Mouse (Mus musculus) thymus, postnatal 0 days (tissue): Measurements from ENCODE around the gene Synrg. TPM values are rescaled to one million over a fixed set of nuclear protein-coding genes. Genes with fewer than 3 reads are reported as not detected.

Experiments
- DNase-seq: peaks from one replicate; pipeline ENCODE4 v3.0.0-alpha.2; 2015; ENCODE audit warnings: low spot score
- polyA plus RNA-seq: library from polyadenylated mRNA; unstranded; fragments of >200 nt; fragmentation: Nextera tagmentation; extraction: Ambion mirVana; gene quantifications from 2 replicates; pipeline ENCODE4 v1.2.1, GENCODE M21; 2015

The Synrg gene
- polyA plus RNA-seq, 1 experiment from 2014 or later: 16.7 TPM

DNA sequence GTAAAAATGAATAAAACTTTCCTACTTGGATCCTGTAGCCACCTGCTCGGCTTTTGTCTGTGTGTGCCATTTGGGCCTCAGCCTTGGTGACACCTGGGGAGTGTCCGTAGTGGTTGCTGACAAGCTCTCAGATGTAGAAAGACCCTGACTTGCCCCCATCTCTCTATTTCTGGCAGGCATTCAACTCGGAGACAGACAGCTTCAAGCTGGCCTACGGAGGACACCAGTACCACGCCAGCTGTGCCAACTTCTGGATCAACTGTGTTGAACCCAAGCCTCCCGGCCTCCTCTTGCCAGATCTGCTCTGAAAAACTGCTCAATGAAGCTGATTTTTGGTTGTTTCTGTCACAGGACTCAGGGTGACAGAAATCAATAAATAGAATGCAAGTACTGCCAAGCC, 76.4 kb downstream of the Synrg start:
- DNase-seq: no peak

DNA sequence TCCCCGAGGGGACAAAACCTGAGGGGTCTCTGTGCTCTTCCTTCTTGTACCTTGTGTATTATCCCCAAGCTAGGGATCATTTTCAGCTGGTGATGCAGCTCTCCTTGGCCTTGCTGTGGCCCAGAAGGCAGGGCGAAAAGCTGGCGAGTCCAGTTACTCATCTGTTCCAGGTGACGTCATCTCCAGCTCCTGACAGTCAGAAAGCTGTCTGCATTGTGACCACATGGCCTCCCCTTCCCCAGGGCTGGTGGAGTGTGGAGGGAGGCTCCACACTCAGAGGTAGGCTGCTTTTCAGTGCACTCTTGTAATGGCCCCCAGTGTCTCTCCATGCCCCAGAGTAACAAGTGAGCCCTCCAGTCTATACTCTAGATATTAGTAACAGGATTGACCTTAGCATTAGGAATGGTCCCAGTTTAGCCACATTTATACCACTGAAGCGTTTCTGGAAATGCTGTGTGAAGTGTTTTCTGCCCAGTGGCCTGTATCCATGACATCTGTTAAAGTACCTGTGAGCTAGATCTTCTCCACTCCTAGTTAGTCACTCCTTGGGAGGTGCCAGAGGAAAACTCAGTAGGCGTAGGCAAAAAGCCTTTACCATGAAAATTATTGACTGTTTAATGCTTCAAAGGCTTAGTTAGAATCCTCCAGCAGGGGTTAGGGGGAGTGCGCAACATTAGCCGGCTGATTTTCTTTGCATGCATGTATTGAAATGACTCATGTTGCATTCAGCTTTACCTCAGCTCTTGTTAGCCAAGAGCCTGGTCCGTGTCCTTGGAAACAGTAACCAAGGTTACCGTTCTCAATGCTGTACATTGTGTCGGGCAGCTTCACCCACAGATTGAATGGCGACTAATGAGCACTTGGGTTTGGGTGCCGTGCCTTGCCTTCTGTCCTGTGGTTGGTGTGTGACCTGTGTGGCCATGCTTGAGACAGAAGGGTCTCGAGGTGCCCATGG, 78.9 kb downstream of the Synrg start:
- DNase-seq: no peak

DNA sequence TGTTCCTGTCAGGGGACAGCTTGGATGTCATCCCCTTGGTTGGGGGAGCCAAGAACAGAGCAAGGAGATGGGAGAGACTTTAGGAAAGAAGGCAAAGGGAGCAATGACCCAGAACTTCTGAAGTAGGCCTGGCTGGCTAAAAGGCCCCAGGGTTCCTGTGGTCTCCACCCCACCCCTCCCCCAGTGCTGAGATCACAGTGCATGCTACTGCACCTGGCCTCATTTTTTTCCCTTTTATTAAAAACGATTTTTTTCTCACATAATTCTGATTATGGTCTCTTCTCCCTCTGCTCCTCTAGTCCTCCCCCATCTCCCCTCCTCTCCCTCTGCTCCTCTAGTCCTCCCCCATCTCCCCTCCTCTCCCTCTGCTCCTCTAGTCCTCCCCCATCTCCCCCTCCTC, 80.8 kb downstream of the Synrg start:
- no peak for DNase-seq

DNA sequence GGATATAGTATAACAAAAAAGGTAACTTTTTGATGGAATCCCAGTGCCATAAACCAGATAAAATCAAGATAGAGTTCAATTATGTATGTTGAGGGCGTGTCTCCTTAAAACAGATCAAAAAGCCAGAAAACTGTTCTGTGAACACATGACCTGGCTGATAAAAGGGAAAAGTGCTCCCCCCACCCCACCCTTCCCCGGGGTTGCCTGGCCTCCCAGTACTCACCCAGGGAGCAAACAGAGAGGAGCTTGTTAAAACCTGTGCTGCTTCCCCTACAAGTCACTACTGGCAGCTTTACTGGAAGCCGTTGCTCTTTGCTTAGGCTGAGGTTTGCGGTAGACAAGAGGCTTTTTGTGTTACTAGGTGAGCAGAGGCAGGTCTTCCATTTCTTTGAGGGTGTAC, 83.0 kb downstream of the Synrg start:
- DNase-seq: no peak

DNA sequence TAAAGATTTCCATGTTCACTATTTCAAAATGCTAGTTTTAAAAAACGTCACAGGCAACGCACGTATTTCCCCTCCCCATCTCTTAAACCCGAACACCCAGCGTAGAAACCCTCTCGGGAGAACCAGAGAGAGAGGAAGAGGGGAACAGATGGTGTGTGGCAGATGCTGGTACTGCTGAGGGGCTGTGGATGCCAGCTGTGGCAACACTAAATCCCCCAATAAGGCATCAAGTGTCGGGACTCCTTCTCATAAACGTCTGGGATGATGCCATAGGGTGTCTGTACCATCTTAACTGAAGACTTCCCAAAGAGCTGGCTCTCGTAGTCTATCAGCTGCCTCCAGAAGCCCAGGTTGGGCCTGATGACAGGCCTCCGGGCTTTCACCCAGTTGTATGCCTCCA, 84.2 kb downstream of the Synrg start:
- DNase-seq: no peak

DNA sequence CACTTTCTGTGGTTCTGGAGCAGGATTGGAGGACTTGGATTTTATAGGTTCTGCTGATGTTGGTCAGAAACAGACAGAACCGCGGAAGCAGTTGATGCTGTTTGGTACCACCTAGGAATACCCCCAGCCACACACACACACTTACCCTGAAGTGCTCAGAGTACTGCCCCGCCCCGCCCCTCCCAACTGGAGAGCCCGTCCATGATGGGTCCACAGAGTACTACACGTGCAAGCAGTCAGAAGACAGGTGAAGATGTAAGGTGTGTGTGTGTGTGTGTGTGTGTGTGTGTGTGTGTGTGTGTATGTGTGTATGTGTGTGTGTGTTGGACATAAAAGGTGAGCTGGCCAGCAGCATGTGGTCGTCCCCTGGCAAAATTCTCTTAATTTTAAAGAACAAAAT, 88.8 kb downstream of the Synrg start:
- DNase-seq: no peak

DNA sequence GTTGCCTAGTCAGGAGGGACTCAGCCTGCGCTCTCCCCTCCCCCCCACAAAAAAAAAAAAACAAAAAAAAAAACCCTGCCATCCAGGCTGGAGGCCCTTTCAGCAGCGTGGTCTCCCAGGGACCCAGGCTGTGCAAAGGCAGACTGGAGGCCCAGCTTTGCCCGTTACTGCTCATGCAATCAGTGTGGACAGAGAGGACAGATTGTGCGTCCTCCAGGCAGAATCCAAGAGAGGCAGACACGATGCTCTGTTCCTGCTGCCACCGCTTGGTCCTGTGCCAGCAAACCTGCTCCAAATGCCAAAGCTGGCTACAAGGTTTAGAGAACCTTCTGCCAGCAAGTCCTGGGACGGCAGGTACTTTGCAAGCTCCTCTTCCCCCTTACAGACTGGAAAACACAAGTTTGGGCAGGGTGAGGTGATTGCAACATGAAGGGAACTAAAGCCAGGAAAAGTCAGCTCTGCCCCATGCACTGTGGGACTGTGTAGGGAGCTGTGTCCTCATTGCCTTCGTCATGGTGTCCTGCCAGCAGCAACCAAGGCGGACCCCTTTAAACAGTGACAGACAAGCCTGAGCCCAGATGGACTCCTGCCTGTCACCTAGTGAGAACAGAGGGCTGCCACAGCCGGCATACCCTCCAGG, 89.4 kb downstream of the Synrg start:
- DNase-seq: no peak

DNA sequence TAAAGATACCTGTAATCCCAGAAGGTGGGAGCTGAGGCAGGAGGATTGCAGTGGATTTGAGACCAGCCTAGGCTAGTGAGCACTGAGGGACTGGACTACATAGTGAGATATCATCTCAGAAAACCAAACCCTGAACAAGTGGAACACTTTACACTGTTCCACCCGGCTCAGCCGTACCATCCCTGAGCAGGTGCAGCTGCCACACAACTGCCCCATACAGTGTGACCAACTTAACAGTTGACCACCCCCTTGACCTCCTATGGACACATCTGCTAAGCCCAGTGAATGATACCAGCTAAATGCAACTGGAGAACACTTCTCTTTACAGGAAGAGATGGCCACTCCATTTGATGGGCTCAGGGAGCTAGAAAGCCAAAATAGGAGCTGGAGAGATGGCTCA, 93.2 kb downstream of the Synrg start:
- DNase-seq: no peak

DNA sequence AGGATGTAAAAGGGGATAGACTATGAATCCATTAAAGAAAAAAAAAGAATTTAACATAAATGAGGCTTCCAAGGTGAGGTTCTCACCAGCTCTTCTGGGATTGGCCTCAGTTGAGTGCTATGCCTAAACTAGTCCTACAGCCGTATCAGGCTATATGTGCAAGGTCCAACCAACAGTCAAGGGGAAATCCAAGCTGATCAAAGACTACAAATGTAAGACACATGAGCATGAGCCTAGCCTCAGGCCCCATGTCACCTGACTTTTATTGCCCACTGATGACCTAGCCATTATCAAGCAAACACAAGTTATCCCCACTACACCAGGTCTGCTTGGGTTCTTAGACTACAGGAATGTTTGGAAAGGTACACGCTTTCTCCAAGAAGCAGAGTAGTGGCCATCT, 95.6 kb downstream of the Synrg start:
- no peak for DNase-seq

DNA sequence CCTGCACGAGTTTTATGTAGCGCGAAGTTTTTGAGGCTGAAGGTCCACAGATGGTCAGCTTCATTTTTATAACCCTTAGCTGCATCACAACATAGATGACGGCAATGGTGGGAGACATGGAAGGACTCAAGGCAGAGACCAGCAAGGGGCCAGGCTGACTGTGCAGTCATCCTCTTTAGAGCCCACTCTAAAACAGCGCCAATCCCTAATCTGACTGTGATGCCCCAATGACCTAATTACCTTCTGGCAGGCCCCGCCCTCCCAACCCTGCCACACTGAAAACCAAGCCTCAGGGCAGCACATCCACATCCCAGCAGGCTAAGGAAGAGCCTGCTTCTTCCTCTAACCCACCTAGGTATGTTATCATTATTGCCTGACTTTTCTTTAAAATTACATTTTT, 96.4 kb downstream of the Synrg start:
- DNase-seq: no peak

DNA sequence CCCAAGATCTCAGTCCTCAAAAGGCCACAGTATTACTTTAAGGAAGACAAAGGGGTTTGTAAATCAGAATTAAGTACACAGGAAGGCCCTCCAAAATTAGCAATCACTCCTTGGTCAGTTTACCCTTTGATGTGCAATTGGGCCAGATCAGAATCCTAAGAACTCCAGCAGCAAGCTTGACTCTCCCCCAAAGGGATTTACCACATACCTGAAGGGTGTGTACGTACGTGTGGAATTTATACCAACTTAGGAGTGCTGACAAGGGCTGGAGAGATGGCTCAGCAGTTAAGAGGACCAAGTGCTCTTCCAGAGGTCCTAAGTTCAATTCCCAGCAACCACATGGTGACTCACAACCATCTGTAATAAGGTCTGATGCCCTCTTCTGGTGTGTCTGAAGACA, 97.7 kb downstream of the Synrg start:
- DNase-seq: no peak

DNA sequence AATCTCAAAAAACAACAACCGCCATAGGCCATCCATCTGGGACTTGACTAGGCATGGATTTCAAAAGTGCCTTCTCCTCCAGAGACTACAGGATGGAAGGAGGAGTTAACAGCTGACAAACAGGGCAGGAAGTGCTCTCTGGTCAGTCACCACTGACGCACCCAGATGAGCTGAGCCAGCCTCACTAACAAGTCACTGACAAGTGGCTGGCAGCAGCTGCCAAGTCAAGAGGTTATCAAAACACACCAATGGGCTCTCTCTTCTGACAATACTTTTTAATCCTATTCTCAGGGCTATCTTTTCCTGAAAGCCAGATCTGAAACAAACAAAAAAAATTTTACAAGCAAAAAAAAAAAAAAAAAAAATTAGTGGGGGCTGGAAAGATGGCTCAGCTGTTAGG, 98.6 kb downstream of the Synrg start:
- no peak for DNase-seq

DNA sequence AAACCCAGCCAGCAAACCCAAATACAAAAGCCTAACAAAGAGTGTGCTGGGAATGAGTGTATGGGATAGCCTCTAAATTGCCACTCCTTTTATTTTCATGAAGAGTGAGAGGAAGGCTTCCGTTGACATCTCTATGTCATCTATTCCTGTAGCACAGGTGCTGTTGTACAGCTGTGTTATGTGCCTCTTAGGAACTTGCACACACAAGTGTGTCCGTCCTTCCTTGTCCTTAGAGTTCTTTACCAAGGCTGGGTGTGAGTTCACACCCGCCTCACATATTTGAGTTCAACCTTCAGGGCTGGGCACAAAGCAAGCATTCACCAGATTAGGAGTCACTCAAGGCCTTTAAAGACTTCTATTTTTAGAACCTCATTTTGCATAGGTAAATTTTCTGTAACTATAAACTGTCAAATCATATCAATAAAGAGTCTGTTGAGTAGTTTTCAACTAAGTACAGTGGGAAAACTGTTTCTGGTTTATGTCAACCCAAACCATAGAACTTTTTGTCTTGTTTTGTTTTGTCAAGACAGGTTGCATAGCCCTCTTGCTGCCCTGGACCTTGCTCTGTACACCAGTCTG, 99.5 kb downstream of the Synrg start:
- no peak for DNase-seq

DNA sequence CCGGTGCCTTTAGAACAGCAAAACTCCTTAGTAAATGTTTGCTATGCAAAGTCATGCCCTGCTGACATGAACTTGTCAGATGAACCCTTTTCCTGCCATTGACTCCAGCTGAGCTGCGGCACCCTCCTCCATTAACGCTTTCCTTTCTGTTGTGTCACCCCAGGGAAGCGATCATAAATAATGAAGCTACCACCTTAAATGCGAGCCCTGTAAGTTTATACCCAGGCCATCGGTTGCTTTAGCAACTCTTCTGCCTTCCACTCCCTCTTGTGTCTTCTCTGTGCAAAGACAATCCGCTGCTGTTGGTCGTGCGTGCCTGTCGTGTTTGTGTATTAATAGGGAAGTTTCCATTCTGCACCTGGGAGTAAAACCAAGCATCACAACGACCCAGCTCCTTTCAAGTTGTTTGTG, 101.8 kb downstream of the Synrg start:
- peak; percentile 25 for DNase-seq

DNA sequence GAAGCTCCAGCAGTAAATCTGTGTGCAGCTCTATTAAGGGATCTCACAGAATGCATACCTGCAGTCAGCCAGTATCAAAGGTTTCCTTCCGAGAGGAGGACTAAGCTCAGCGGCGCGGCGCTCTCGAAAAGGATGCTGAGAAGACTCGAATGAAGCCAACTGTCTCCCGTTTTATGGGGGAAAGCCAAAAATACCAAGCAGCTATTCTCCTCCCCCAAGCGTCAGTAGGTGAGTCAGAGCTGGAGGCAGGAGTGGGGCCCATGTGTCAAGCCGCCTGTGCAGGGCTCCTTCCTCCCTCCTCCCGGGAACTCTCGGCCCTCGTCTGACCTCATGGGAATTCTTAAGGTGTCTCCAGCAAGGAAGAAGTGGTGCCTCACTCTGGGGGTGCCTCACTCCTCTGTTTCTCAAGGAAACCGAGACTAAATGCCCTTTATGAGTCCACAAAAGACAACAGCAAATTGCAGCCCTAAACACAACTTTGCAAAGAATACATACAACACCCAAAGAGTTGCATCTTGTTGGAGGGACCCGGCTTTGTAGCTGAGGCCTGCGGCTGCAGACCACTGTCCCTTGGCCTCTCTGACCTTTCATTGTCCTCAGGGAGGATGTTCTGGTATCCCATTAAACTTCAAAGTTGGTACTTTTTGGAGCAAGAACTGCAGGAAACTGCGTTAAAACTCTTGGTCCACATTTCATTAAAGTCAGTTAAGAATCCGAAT, 102.9 kb downstream of the Synrg start:
- peak; percentile 12 for DNase-seq

DNA sequence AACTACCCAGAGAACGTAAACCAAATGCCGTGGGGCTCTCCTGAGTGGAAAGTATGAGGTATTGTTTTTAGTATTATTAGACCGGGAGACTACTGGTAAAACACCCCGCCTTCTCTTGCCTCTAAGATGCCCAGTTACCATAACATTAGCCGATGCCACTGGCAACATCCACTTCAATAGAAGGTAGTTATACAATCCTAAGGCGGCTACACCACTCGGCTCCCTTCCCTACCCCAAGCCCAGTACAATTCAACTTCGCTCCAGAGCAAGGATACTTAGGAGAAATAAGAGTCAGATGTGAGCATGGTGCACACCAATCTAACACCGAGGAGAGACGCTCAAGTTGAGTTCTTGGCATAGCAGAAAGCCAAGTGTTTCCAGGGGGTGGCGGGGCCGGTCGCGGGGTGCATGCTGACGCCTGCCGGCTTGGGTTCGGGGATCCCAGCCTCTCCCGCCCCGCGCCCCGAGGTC, 103.5 kb downstream of the Synrg start:
- DNase-seq: no peak

DNA sequence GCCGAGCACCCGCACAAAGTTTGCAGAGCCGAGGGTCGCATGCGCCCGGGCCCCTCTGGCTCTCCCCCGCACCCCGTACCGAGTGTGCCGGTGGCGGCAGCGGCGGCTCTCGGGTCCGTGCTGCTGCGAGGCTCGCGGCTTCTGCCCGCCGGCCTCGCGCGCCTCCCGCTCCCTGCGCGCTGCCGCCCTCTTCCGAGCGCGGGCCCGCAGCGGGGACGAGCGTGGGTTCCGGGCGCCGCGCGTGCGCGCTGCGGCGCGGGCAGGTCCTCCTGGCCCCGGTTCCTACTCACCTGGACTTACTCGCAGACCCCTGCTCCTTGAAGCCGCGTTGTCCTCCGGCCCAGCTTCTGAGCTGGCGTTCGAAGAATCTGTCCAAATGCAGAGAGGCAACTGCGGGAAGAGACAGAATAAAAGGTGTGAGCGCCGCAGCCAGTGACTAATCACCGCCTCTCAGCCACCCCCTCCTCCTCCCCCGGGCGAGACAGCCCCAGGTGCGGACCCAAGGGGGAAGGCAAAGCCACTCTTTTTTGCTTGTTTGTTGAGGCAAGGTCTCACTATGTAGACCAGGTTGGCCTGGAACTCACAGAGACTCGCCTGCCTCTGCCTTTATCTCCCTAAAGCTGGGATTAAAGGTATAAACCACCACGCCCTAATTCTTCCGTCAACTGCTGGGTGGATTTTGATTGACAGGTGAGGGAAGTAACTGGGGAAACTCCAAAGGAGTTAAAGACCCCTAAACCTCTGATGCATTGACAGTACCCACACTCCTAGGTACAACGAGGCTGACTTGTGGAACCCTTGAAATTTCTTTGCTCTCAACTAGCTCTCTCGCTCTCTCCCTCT, 104.2 kb downstream of the Synrg start:
- DNase-seq: peak; percentile 72

DNA sequence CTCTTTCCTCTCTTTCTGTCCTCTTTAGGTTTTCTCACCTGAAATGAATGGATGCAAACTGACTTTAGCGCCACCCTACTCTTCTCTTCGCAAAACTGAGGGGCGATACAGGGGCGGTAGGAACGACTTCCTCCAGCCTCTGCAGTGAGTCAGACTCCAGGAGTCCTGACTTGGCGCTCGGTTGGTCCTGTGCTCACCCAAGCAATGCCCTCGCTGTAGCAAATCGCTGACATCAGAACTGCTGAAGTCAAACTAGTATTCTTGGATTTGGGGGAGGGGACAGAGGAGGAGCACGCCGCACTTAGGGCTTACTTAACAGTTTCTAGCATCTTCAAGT, 104.8 kb downstream of the Synrg start, which contains the start of gene Dusp14:
Gene Dusp14 (minus strand): TSS at position 228 of the 337 bp plus-strand sequence.
- DNase-seq: peak; percentile 4

DNA sequence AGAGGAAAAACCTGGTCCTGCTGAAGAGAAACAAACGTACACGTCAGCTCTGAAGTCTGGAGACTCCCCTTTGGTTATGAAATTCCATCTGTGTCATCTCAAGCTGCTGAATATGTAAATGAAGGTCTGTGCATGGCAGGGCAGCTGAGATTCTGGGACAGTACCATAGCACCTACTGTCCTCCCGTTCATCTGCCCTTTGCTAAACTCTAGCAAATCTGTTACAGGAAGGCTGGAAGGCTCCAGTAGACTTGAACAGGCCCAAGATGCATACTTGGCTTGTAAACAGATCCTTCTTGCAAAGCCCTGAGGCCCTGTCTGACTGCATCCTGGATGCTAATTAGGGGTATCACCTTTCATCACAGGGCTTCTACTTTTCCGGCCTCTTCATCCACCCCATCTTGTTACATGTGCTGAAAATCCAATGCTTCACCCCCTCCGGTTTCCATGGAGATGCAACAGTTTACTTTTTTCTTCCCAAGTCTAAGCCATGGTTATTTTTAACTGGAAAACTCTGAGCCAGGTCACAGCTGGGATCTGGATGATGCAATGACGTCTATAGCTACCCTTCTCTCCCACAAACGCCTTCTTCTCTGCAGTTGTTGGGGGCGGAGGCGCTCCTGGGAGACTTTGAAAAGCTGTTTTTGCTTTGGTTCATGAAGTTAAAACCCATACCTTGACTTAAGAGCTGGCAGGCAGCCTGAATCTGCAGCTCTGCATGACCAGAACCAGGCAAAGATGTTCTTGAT, 108.8 kb downstream of the Synrg start:
- DNase-seq: no peak
